Mouse (Mus musculus) G1E (cell line): ENCODE results near the gene Hoxc9.

Source experiments
- CTCF ChIP-seq: IDR thresholded peaks from 2 replicates; pipeline ENCODE4 v1.5.1; 2012; ENCODE audit warnings: low read depth, low read length, inconsistent platforms, mixed read lengths
- GATA1 ChIP-seq: IDR thresholded peaks from 2 replicates; pipeline ENCODE4 v1.6.1; 2012; ENCODE audit warnings: borderline replicate concordance, low read length, inconsistent platforms, mixed read lengths
- GATA2 ChIP-seq: IDR thresholded peaks from 2 replicates; pipeline ENCODE4 v1.6.1; 2012; ENCODE audit warnings: low read depth, low read length, inconsistent platforms, borderline replicate concordance
- POLR2AphosphoS5 ChIP-seq: IDR thresholded peaks from 2 replicates; pipeline ENCODE4 v1.6.1; 2012; ENCODE audit warnings: low read depth, low read length, inconsistent platforms; ENCODE audit not compliant: insufficient replicate concordance
- TAL1 ChIP-seq: conservative IDR thresholded peaks from 2 replicates; pipeline ENCODE4 v1.6.1; 2012; ENCODE audit warnings: low read depth, low read length, inconsistent platforms, mixed read lengths

DNA sequence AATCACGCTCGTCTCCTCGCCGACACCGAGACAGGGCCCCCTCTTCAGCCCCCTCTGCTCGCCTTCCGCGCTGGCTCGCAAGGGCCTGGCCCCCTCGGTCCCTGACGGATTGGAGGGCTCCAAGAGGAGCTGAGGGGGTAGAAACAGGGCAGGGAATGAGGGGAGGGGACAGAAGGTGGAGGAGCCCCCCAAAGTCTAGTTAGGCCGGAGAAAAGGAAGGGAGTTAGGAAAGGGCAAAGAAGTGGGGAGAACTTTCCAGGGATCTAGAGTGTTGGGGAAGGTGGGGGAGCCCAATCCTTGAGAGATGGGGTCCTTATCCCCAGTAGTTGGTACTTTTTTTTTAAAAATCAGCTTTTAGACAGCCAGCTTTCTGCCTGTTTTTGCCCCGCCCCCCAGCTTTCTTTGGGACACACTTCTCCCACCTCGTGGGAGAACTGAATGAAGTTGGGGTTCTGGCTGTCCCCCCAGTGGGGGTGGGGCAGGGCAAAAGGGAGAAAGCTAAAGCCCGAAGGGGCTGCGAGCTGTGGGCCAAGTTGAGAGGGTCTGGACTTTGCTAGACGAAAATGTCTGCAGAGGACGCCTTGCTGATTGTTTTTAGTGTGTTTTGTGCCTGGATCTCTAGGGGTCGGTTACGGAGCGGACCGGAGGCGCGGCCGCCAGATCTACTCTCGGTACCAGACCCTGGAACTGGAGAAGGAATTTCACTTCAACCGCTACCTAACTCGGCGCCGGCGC is 34.0 kb downstream of the Hoxc9 start:
- TF ChIP-seq POLR2AphosphoS5: no peak
- TF ChIP-seq GATA1: no peak
- TF ChIP-seq CTCF: no peak
- TF ChIP-seq TAL1: no peak
- TF ChIP-seq GATA2: no peak
